Mouse (Mus musculus): ENCODE measurements around the gene Aco1.

DNA sequence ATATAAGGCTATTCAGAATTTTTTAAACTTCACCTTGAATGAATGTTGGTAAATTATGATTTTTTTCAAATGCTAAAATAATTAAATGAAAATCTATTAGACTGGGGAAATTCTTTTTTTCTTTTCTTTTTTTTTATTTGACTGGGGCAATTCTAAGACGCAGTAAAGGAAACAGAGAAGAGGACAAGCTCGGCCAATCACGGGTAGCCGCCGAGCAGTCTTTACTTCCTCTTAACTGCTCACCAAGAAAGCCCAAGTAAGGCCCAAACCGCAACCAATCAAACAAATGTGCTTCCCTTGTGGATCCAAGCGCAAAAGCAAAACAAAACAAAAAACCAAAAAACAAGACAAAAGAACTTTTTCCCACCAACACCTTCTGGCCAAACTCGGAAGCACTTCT, 101.2 kb downstream of the Aco1 start:
- TF ChIP-seq POLR2A (IDR thresholded peaks at IDR 0.05; ENCODE audit: borderline replicate concordance, insufficient read depth, low read length): no peak
- TF ChIP-seq CTCF (IDR thresholded peaks at IDR 0.05; ENCODE audit: borderline replicate concordance, insufficient read depth, low read depth, low read length): no peak
